Mouse (Mus musculus) MEL (cell line): ENCODE data around the gene Nr2f6. TPM values are rescaled to one million over a fixed set of nuclear protein-coding genes. Genes with fewer than 3 reads are reported as not detected.

Experiments
- DNase-seq: peaks from one replicate; pipeline ENCODE4 v3.0.0; 2011; ENCODE audit warnings: low read depth, low spot score
- H3K27ac ChIP-seq: 2 replicates; pipeline ENCODE4 v1.5.1; 2012; ENCODE audit warnings: low read depth, mild to moderate bottlenecking, control low read depth, low read length, moderate library complexity; ENCODE audit not compliant: control insufficient read depth
- H3K27me3 ChIP-seq, 2 experiments: fragments of 150-350 bp in 1 of 2; sonication (generic) in 1 of 2; 2 replicates each; pipeline ENCODE4 v1.6.1; 2012; ENCODE audit warnings: low read length in 2 of 2, mild to moderate bottlenecking in 2 of 2, improper control_type of control experiment in 1 of 2, moderate library complexity in 1 of 2; ENCODE audit not compliant: insufficient read depth in 2 of 2, control insufficient read depth in 1 of 2
- H3K36me3 ChIP-seq, 2 experiments: 2 replicates each; pipeline ENCODE4 v1.6.1; 2012 to 2014; ENCODE audit warnings: low read length in 2 of 2, improper control_type of control experiment in 1 of 2, inconsistent platforms in 1 of 2, mild to moderate bottlenecking in 1 of 2; ENCODE audit not compliant: insufficient read depth in 2 of 2, control insufficient read depth in 1 of 2
- H3K4me1 ChIP-seq, 2 experiments: fragments of 150-350 bp in 1 of 2; sonication (generic) in 1 of 2; 2 replicates each; pipeline ENCODE4 v1.6.1; 2012; ENCODE audit warnings: low read length in 2 of 2, improper control_type of control experiment in 1 of 2, mild to moderate bottlenecking in 1 of 2; ENCODE audit not compliant: insufficient read depth in 2 of 2, control insufficient read depth in 1 of 2
- H3K4me3 ChIP-seq, 2 experiments: fragments of 150-350 bp in 1 of 2; sonication (generic) in 1 of 2; 2 replicates each; pipeline ENCODE4 v1.5.1; 2012; ENCODE audit warnings: low read depth in 2 of 2, low read length in 2 of 2, mild to moderate bottlenecking in 2 of 2, moderate library complexity in 2 of 2, control low read depth in 1 of 2, improper control_type of control experiment in 1 of 2; ENCODE audit not compliant: control insufficient read depth in 1 of 2, insufficient read depth in 1 of 2
- H3K79me2 ChIP-seq: 2 replicates; pipeline ENCODE4 v1.6.1; 2012; ENCODE audit warnings: mild to moderate bottlenecking, low read length, moderate library complexity; ENCODE audit not compliant: control insufficient read depth, poor library complexity, insufficient read depth
- H3K9ac ChIP-seq: 2 replicates; pipeline ENCODE4 v1.6.1; 2012; ENCODE audit warnings: low read depth, mild to moderate bottlenecking, control low read depth, low read length, moderate library complexity; ENCODE audit not compliant: control insufficient read depth, poor library complexity, severe bottlenecking
- H3K9me3 ChIP-seq: fragments of 150-350 bp; sonication (generic); replicated peaks from 2 replicates; pipeline ENCODE4 v1.6.1; 2012; ENCODE audit warnings: mild to moderate bottlenecking, low read length, improper control_type of control experiment, moderate library complexity; ENCODE audit not compliant: insufficient read depth
- CTCF ChIP-seq, 3 experiments: IDR thresholded peaks in 2 of 3; conservative IDR thresholded peaks in 1 of 3; 2 replicates each; pipeline ENCODE4 v1.5.1; 2011 to 2012; ENCODE audit warnings: low read length in 3 of 3, low read depth in 2 of 3, mild to moderate bottlenecking in 2 of 3, improper control_type of control experiment in 1 of 3, inconsistent platforms in 1 of 3, mixed read lengths in 1 of 3, moderate library complexity in 1 of 3; ENCODE audit not compliant: control insufficient read depth in 1 of 3, insufficient read depth in 1 of 3, poor library complexity in 1 of 3, severe bottlenecking in 1 of 3
- ELF1 ChIP-seq: IDR thresholded peaks from 2 replicates; pipeline ENCODE4 v1.6.1; 2014; ENCODE audit warnings: low read depth, mild to moderate bottlenecking, inconsistent platforms, low read length, improper control_type of control experiment, moderate library complexity
- EP300 ChIP-seq, 2 experiments: IDR thresholded peaks; 2 replicates each; pipeline ENCODE4 v1.6.1; 2011; ENCODE audit warnings: improper control_type of control experiment in 2 of 2, low read length in 2 of 2, low read depth in 1 of 2, mild to moderate bottlenecking in 1 of 2
- ETS1 ChIP-seq: IDR thresholded peaks from 2 replicates; pipeline ENCODE4 v1.6.1; 2012; ENCODE audit warnings: low read depth, mild to moderate bottlenecking, inconsistent platforms, low read length, improper control_type of control experiment, moderate library complexity
- GATA1 ChIP-seq: IDR thresholded peaks from 2 replicates; pipeline ENCODE4 v1.6.1; 2011; ENCODE audit warnings: low read depth, low read length, improper control_type of control experiment
- MAX ChIP-seq: IDR thresholded peaks from 2 replicates; pipeline ENCODE4 v1.6.1; 2011; ENCODE audit warnings: low read length, improper control_type of control experiment
- MAZ ChIP-seq: IDR thresholded peaks from 2 replicates; pipeline ENCODE4 v1.6.1; 2012; ENCODE audit warnings: low read depth, mild to moderate bottlenecking, inconsistent platforms, low read length, improper control_type of control experiment
- MEF2A ChIP-seq: IDR thresholded peaks from 2 replicates; pipeline ENCODE4 v1.6.1; 2014; ENCODE audit warnings: low read depth, mild to moderate bottlenecking, inconsistent platforms, low read length, improper control_type of control experiment; ENCODE audit not compliant: poor library complexity, insufficient replicate concordance, severe bottlenecking; ENCODE audit errors: extremely low read depth
- NELFE ChIP-seq: IDR thresholded peaks from 2 replicates; pipeline ENCODE4 v1.6.1; 2011; ENCODE audit warnings: low read depth, low read length, improper control_type of control experiment
- POLR2AphosphoS2 ChIP-seq: IDR thresholded peaks from 2 replicates; pipeline ENCODE4 v1.6.1; 2011; ENCODE audit warnings: low read length, improper control_type of control experiment
- POLR2AphosphoS5 ChIP-seq: IDR thresholded peaks from 2 replicates; pipeline ENCODE4 v1.6.1; 2012; ENCODE audit warnings: low read depth, borderline replicate concordance, mild to moderate bottlenecking, inconsistent platforms, low read length, moderate library complexity, mixed read lengths
- RAD21 ChIP-seq: IDR thresholded peaks from 2 replicates; pipeline ENCODE4 v1.6.1; 2011; ENCODE audit warnings: mild to moderate bottlenecking, low read depth, low read length, improper control_type of control experiment
- RCOR1 ChIP-seq: IDR thresholded peaks from 2 replicates; pipeline ENCODE4 v1.6.1; 2012; ENCODE audit warnings: low read depth, mild to moderate bottlenecking, inconsistent platforms, low read length, improper control_type of control experiment
- TAL1 ChIP-seq: IDR thresholded peaks from 2 replicates; pipeline ENCODE4 v1.6.1; 2012; ENCODE audit warnings: mild to moderate bottlenecking, inconsistent platforms, low read length, moderate library complexity, mixed read lengths
- TBP ChIP-seq: IDR thresholded peaks from 2 replicates; pipeline ENCODE4 v1.8.0; 2011; ENCODE audit warnings: low read depth, low read length, improper control_type of control experiment
- TCF12 ChIP-seq: IDR thresholded peaks from 2 replicates; pipeline ENCODE4 v1.6.1; 2014; ENCODE audit warnings: low read depth, mild to moderate bottlenecking, inconsistent platforms, low read length, improper control_type of control experiment, moderate library complexity
- UBTF ChIP-seq: IDR thresholded peaks from 2 replicates; pipeline ENCODE4 v1.6.1; 2012; ENCODE audit warnings: low read depth, mild to moderate bottlenecking, inconsistent platforms, low read length, improper control_type of control experiment, moderate library complexity, borderline replicate concordance; ENCODE audit not compliant: insufficient read depth
- USF1 ChIP-seq: IDR thresholded peaks from 2 replicates; pipeline ENCODE4 v1.6.1; 2014; ENCODE audit warnings: low read depth, mild to moderate bottlenecking, inconsistent platforms, low read length, improper control_type of control experiment, moderate library complexity
- USF2 ChIP-seq, 2 experiments: IDR thresholded peaks; 2 replicates each; pipeline ENCODE4 v1.6.1; 2011 to 2012; ENCODE audit warnings: improper control_type of control experiment in 2 of 2, low read length in 2 of 2, borderline replicate concordance in 1 of 2, inconsistent platforms in 1 of 2, low read depth in 1 of 2, mild to moderate bottlenecking in 1 of 2; ENCODE audit not compliant: insufficient read depth in 1 of 2
- ZMIZ1 ChIP-seq: IDR thresholded peaks from 2 replicates; pipeline ENCODE4 v1.6.1; 2012; ENCODE audit warnings: low read depth, mild to moderate bottlenecking, inconsistent platforms, low read length, improper control_type of control experiment, moderate library complexity
- polyA plus RNA-seq, 2 experiments: library from polyadenylated mRNA; stranded (reverse) in 1 of 2; unstranded in 1 of 2; fragments of >175 nt in 1 of 2; fragments of >200 nt in 1 of 2; gene quantifications; 2 replicates each; pipeline versions ENCODE4 v1.2.1 to v1.2.4; 2012; ENCODE audit warnings: low replicate concordance in 2 of 2, low read depth in 1 of 2; ENCODE audit not compliant: insufficient read length in 2 of 2, insufficient read depth in 1 of 2, missing spikeins in 1 of 2
- total RNA-seq: library from RNA; depleted of rRNA; stranded (reverse); fragments of 300-350 nt; gene quantifications from 2 replicates; pipeline ENCODE4 v1.2.3, GENCODE M21; 2012

The Nr2f6 gene
- total and polyA plus RNA-seq, 3 experiments: 29.6 to 48.3 TPM; not detected in 1

- peak; percentile 53 for TF ChIP-seq TCF12
- TF ChIP-seq POLR2AphosphoS5: no peak
- TF ChIP-seq TAL1: no peak
- peak; percentile 82 for TF ChIP-seq TBP
- TF ChIP-seq RAD21: no peak
- TF ChIP-seq USF2 (IDR thresholded peaks at IDR 0.05; ENCODE audit: borderline replicate concordance in 1 of 2, insufficient read depth in 1 of 2, low read depth in 1 of 2, low read length in 2 of 2): no peak
- TF ChIP-seq GATA1: peak; percentile 14; the same call in 1 of the 2 replicates
- TF ChIP-seq ETS1: peak; percentile 34; the same call in 1 of the 2 replicates
- no peak for TF ChIP-seq RCOR1
- TF ChIP-seq CTCF (IDR thresholded peaks at IDR 0.05 in 2 of 3, conservative IDR thresholded peaks at IDR 0.05 in 1 of 3; ENCODE audit: control insufficient read depth in 1 of 3, insufficient read depth in 1 of 3, low read depth in 2 of 3, low read length in 3 of 3, poor library complexity in 1 of 3, severe bottlenecking in 1 of 3): no peak
- peak; percentile 74; the same call in 1 of the 2 replicates for TF ChIP-seq POLR2AphosphoS2
- peak; percentile 7 for TF ChIP-seq ZMIZ1
- no peak for TF ChIP-seq UBTF
- TF ChIP-seq USF1: peak; percentile 50; the same call in 1 of the 2 replicates
- peak in 1 of 2 experiments; percentile 40; a peak in 2 of 4 replicates for TF ChIP-seq EP300 (IDR thresholded peaks at IDR 0.05; ENCODE audit: low read depth in 1 of 2, low read length in 2 of 2)
- TF ChIP-seq, all 39 proteins: peak for 20
These were observed 14.8 kb downstream of the Nr2f6 start, which contains the start of gene Use1 (continued) for GRCm38 (mm10) chr8:71366771-71367528.

GRCm38 (mm10) chr8:71358026-71358425, 23.7 kb downstream of the Nr2f6 start:
- peaks cover 0 to 2% of the 10 kb centered on the region in 2 experiments; a peak in 1 of 4 replicates for H3K36me3 ChIP-seq
- TF ChIP-seq MEF2A (no peak), MAZ (no peak), ELF1 (no peak), TAL1 (no peak), CTCF (IDR thresholded peaks at IDR 0.05 in 2 of 3, conservative IDR thresholded peaks at IDR 0.05 in 1 of 3; ENCODE audit: control insufficient read depth in 1 of 3, insufficient read depth in 1 of 3, low read depth in 2 of 3, low read length in 3 of 3, poor library complexity in 1 of 3, severe bottlenecking in 1 of 3) (peak in 1 of 3 experiments; percentile 10; a peak in 1 of 6 replicates), USF2 (IDR thresholded peaks at IDR 0.05; ENCODE audit: borderline replicate concordance in 1 of 2, insufficient read depth in 1 of 2, low read depth in 1 of 2, low read length in 2 of 2) (no peak), NELFE (no peak), MAX (no peak)
- H3K4me3 ChIP-seq: no peak overlapping the region
- no peak overlapping the region for H3K9ac ChIP-seq
- H3K27ac ChIP-seq: no peak overlapping the region
- no peaks in the 10 kb centered on the region for H3K9me3 ChIP-seq
- H3K27me3 ChIP-seq: no peaks in the 10 kb centered on the region
- no peaks in the 10 kb centered on the region for H3K4me1 ChIP-seq
- H3K79me2 ChIP-seq: no peaks in the 10 kb centered on the region
- DNase-seq: no peak
